Mouse (Mus musculus): ENCODE measurements around the gene Sugt1.

Sugt1 gene

DNA sequence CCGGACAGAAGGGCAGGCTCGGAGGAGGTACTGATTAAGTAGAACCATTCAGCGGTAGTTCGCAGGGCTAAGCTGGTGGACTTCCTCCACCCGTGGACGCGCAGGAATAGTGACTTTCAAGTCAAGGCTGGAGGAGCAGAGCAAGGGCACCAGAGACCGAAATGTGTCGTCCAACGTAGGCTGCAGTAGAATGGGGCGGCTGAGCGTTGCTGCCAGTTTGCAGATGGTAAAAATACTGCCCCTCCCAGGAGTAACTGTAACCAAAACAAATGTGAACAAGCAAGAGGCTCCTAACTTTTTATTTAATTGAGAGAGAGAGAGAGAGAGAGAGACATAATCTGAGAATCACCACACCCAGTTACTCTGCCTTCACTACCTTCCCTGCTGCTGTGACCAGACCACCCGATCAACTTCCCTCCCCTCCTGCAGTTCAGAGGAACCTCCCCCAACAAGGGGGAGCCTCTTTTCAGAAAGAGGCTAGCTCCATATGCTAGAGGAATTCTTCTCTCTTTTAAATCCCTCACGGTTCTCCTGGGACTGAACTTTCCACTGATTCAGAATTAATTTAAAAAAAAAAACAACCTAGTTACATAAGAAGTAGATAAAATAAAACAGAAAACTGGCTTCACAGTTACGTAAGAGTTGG, 89.7 kb downstream of the Sugt1 start:
- in situ Hi-C loops (cut with MboI) = no loop called here

DNA sequence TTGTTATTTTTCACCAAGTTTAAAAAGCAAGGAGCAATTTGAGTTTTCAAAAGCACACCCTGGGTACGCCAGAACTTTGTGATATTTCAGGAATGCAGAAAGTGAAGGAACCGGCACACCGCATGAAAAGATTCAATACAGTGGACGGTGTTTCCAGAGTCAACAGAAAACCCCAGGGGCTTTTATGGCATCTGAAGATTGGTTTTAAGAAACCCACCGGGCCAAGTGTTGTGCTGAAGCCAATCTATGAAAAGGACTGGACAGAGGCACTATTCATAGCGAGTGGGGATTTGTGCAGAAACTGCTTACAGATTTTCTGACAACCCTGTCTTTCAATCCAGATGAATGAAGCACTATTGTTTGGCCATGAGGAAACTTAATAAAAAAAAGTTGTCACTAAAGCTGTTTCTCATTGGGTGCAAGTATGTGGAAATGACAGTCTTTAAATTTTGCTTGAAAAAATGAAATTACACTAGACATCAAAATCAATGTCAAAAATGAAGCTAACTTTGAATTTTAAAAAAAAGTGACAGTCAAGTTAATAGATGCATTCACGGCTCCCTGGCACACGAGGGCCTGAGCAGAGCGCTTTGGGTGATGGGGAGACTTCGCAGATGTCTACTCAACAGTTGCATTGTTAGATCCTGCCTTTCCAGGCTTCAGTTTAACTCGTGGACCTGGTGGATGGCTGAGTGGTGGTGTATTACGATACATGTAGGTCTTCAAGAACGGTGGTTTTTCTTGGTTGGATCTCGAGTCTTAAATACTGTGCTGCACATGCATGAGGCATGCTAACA, 90.6 kb downstream of the Sugt1 start:
- in situ Hi-C loops (cut with MboI) = no loop called here

DNA sequence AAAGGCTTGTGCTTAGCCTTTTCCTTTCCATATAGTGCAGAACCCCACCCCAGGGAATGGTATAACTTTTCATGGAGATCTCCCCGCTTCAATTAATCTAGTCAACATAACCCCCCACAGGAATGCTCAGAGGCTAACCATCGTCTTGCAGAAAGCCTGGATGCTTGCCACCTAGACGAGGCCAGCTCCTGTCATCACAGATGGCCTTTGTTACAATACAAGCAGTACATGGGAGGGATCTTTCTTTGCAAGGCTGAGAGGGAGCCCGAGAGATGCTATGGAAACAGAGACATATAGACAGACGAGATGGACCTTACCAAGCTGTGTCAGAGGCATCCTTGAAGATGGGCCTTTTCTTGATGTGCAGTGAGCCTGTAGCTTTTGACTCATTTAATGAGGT, 93.2 kb downstream of the Sugt1 start:
- in situ Hi-C loops (cut with MboI) = no loop called here

Measured in mature B cell (primary cell).